ENCODE assay signal across 21 mouse cellular contexts in the genomic region with DNA sequence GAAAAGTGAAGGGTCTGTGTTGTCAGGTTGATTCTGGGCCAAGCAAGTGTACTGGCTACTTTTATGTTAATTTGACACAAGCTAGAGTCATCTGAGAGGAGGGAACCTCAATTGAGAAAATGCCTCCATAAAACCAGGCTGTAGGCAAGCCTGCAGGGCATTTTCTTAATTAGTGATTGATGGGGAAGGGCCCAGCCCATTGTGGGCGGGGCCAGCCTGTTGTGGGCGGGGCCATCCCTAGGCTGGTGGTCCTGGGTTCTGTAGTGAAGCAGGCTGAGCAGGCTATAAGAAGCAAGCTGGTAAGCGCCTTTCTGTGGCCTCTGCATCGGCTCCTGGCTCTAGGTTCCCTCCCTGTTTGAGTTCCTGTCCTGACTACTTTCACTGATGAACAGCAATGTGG.
"Had no signal": no experiment of that assay in that cellular context is flagged by ENCODE, and none has a peak within 500 bp of the region (broad histone marks: within the 10 kb centered on the region; RNA-seq: fewer than 3 reads in every experiment).

No protein-coding gene starts in this region.

- H3K36me3 ChIP-seq: lung, embryonic 15.5 days; midbrain, embryonic 12.5 days; midbrain, embryonic 15.5 days; neural tube, embryonic 13.5 days; neural tube, embryonic 15.5 days had no signal

- ATAC-seq: liver, postnatal 0 days; lung, postnatal 0 days; midbrain, embryonic 15.5 days had no signal

- H3K9me3 ChIP-seq: lung, embryonic 15.5 days; neural tube, embryonic 15.5 days had no signal

- H3K27me3 ChIP-seq: lung, embryonic 15.5 days; midbrain, embryonic 12.5 days; midbrain, embryonic 15.5 days; neural tube, embryonic 13.5 days; neural tube, embryonic 15.5 days had no signal

- H3K4me2 ChIP-seq: lung, embryonic 15.5 days; midbrain, embryonic 12.5 days; midbrain, embryonic 15.5 days; neural tube, embryonic 13.5 days; neural tube, embryonic 15.5 days had no signal

- H3K4me1 ChIP-seq: lung, embryonic 15.5 days; megakaryocyte, embryonic 14.5 days; midbrain, embryonic 12.5 days; midbrain, embryonic 15.5 days; neural tube, embryonic 13.5 days; neural tube, embryonic 15.5 days had no signal

- H3K27ac ChIP-seq: lung, embryonic 15.5 days; macrophage; midbrain, embryonic 12.5 days; midbrain, embryonic 15.5 days; neural tube, embryonic 13.5 days; neural tube, embryonic 15.5 days had no signal

- DNase-seq: liver, postnatal 0 days; lung, adult 2 months; lung, postnatal 14 days; lung, postnatal 36 days; retina, postnatal 1 day; right cerebral cortex, adult 18-20 months; right cerebral cortex, postnatal 25 days; right cerebral cortex, postnatal 4 days; spleen, adult 18-20 months; thymus, adult 18-20 months; thymus, postnatal 14 days; thymus, postnatal 36 days had no signal

- H3K4me3 ChIP-seq: lung, embryonic 15.5 days; megakaryocyte, embryonic 14.5 days; midbrain, embryonic 12.5 days; midbrain, embryonic 15.5 days; myocyte; neural tube, embryonic 13.5 days; neural tube, embryonic 15.5 days had no signal

- H3K9ac ChIP-seq: liver, postnatal 0 days; lung, embryonic 15.5 days; midbrain, embryonic 12.5 days; midbrain, embryonic 15.5 days; neural tube, embryonic 13.5 days; neural tube, embryonic 15.5 days had no signal
